ENCODE assay signal across 23 mouse cellular contexts in the genomic region with DNA sequence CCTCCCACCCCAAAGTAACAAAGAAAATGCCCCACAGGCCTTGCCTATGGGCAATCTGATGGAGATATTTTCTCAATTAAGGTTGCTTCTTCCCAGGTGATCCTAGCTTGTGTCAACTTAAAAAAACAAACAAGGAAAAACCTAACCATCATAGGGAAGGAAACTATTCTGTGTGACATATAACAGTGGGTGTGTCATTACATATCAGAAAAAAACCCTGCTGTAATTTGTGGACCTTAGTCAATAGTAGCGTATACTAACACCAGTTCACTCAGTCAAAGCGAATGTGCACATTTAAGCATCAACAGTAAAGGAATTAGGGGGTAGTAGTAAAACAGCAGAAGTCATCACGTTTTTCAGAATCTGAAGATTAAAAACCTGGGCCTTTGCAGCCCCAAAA. TPM values are rescaled to one million over a fixed set of nuclear protein-coding genes. Genes with fewer than 3 reads are reported as not detected.
DNase-seq lines count a peak whose midpoint lies in the region; ATAC-seq and TF ChIP-seq lines count a peak whose summit lies in the region.
"Had no signal": no experiment of that assay in that cellular context is flagged by ENCODE, and none has a peak within 500 bp of the region (broad histone marks: within the 10 kb centered on the region; RNA-seq: fewer than 3 reads in every experiment).

No protein-coding gene starts in this region.

- H3K79me2 ChIP-seq in myocyte (ENCODE audit: control insufficient read depth, insufficient read depth) = peaks cover 36% of the 10 kb centered on the region

- ATAC-seq in lung, embryonic 14.5 days (ENCODE audit: insufficient read depth) = no peak
- peak; percentile 43 for ATAC-seq in intestine, embryonic 15.5 days
- ATAC-seq: activated CD4-positive, CD25-positive, alpha-beta regulatory T cell, adult 4 months; CD4-positive, CD25-positive, alpha-beta regulatory T cell, adult 4 months; forebrain, embryonic 15.5 days; Patski had no signal

- TF ChIP-seq POLR2A in ES-Bruce4 (IDR thresholded peaks at IDR 0.05; ENCODE audit: insufficient read depth, low read length) (no peak), myocyte (IDR thresholded peaks at IDR 0.05; ENCODE audit: insufficient read length, low read depth) (no peak)

- intact Hi-C loops in left cerebral cortex, postnatal 14 days (cut with DNase I) = no loop called here

- no peak overlapping the region for H3K9ac ChIP-seq in lung, embryonic 14.5 days
- no peak overlapping the region for H3K9ac ChIP-seq in ES-Bruce4 (ENCODE audit: low read depth, poor library complexity, severe bottlenecking)
- no peak overlapping the region for H3K9ac ChIP-seq in intestine, embryonic 15.5 days
- H3K9ac ChIP-seq: forebrain, embryonic 15.5 days; heart, embryonic 12.5 days; hindbrain, embryonic 15.5 days had no signal

- no peaks in the 10 kb centered on the region for H3K27me3 ChIP-seq in lung, embryonic 14.5 days (ENCODE audit: insufficient read depth, low read length)
- no peaks in the 10 kb centered on the region for H3K27me3 ChIP-seq in ES-Bruce4 (ENCODE audit: control insufficient read depth, insufficient read depth, low read length, poor library complexity, severe bottlenecking)
- H3K27me3 ChIP-seq in intestine, embryonic 15.5 days (replicated peaks) = no peaks in the 10 kb centered on the region
- H3K27me3 ChIP-seq in myocyte (ENCODE audit: control insufficient read depth, insufficient read depth, insufficient read length) = no peaks in the 10 kb centered on the region
- H3K27me3 ChIP-seq: forebrain, embryonic 15.5 days; heart, embryonic 12.5 days; hindbrain, embryonic 15.5 days; Patski had no signal

- H3K4me3 ChIP-seq in lung, embryonic 14.5 days (ENCODE audit: low read depth, low read length) = no peak overlapping the region
- H3K4me3 ChIP-seq in ES-Bruce4 (ENCODE audit: low read depth, low read length) = no peak overlapping the region
- no peak overlapping the region for H3K4me3 ChIP-seq in intestine, embryonic 15.5 days (replicated peaks)
- no peak overlapping the region for H3K4me3 ChIP-seq in myocyte
- H3K4me3 ChIP-seq: embryonic facial prominence, embryonic 10.5 days; erythroblast, embryonic 14.5 days; forebrain, embryonic 10.5 days; forebrain, embryonic 15.5 days; heart, embryonic 12.5 days; hindbrain, embryonic 15.5 days had no signal

- H3ac ChIP-seq in myocyte (ENCODE audit: control insufficient read depth, insufficient read length) = no peak overlapping the region

- no peak for TF ChIP-seq CTCF in lung, embryonic 14.5 days (IDR thresholded peaks at IDR 0.05; ENCODE audit: low read depth)
- no peak for TF ChIP-seq CTCF in ES-Bruce4 (IDR thresholded peaks at IDR 0.05; ENCODE audit: low read depth, low read length)

- DNase-seq in lung, embryonic 14.5 days = no peak
- DNase-seq in lung, postnatal 4 days = no peak
- no peak for DNase-seq in left cerebral cortex, postnatal 14 days (ENCODE audit: low spot score in 2 of 2)
- no peak for DNase-seq in cerebellum, postnatal 25 days
- no peak for DNase-seq in gastrocnemius, adult 8-10 months (ENCODE audit: low spot score in 2 of 2)
- DNase-seq: adrenal gland, postnatal 14 days; cerebellum, adult 11-12 months; cerebellum, adult 9-10 months; cerebellum, postnatal 36 days; gastrocnemius, postnatal 25 days; heart, postnatal 36 days had no signal

- H3K4me1 ChIP-seq in lung, embryonic 14.5 days (ENCODE audit: insufficient read depth) = peaks cover 6% of the 10 kb centered on the region; the same call in 1 of the 2 replicates
- H3K4me1 ChIP-seq in ES-Bruce4 (ENCODE audit: control insufficient read depth, insufficient read depth, low read length) = peaks cover 5% of the 10 kb centered on the region
- peaks cover 3% of the 10 kb centered on the region for H3K4me1 ChIP-seq in intestine, embryonic 15.5 days (replicated peaks)
- H3K4me1 ChIP-seq: forebrain, embryonic 15.5 days had no signal

- H3K4me2 ChIP-seq in lung, embryonic 14.5 days = no peak overlapping the region
- H3K4me2 ChIP-seq in intestine, embryonic 15.5 days (replicated peaks) = no peak overlapping the region
- H3K4me2 ChIP-seq in myocyte (ENCODE audit: low read depth) = peak overlapping the region; percentile 54
- H3K4me2 ChIP-seq: forebrain, embryonic 15.5 days; heart, embryonic 12.5 days; hindbrain, embryonic 15.5 days had no signal

- TF ChIP-seq EP300 in ES-Bruce4 (IDR thresholded peaks at IDR 0.05; ENCODE audit: insufficient read depth, low read depth, low read length) = no peak

- peaks cover 11% of the 10 kb centered on the region; the same call in 1 of the 2 replicates for H3K36me3 ChIP-seq in lung, embryonic 14.5 days (ENCODE audit: insufficient read depth)
- H3K36me3 ChIP-seq in ES-Bruce4 (ENCODE audit: control insufficient read depth, insufficient read depth, low read length, poor library complexity, severe bottlenecking) (no peaks in the 10 kb centered on the region), myocyte (ENCODE audit: control insufficient read depth, insufficient read depth) (peaks cover 5% of the 10 kb centered on the region)
- no peaks in the 10 kb centered on the region for H3K36me3 ChIP-seq in intestine, embryonic 15.5 days

- WGBS in lung, embryonic 14.5 days = 85% methylated on average over 3 of the region's 3 CpGs
- WGBS in intestine, embryonic 15.5 days = 80% methylated on average over 3 of the region's 3 CpGs

- no peaks in the 10 kb centered on the region for H3K9me3 ChIP-seq in lung, embryonic 14.5 days (ENCODE audit: low read depth, low read length)
- no peaks in the 10 kb centered on the region for H3K9me3 ChIP-seq in ES-Bruce4 (replicated peaks; ENCODE audit: control insufficient read depth, insufficient read depth, low read length, poor library complexity, severe bottlenecking)
- no peaks in the 10 kb centered on the region for H3K9me3 ChIP-seq in intestine, embryonic 15.5 days
- H3K9me3 ChIP-seq: embryonic facial prominence, embryonic 10.5 days; forebrain, embryonic 10.5 days; forebrain, embryonic 15.5 days; heart, embryonic 12.5 days; hindbrain, embryonic 15.5 days had no signal

- peak overlapping the region; percentile 26; the same call in 1 of the 2 replicates for H3K27ac ChIP-seq in lung, embryonic 14.5 days (ENCODE audit: low read depth)
- 0 out of 2 replicates have a peak overlapping the region, but pooled peaks have one; percentile 28 for H3K27ac ChIP-seq in ES-Bruce4 (ENCODE audit: insufficient read depth, low read length)
- H3K27ac ChIP-seq in intestine, embryonic 15.5 days = no peak overlapping the region
- H3K27ac ChIP-seq: embryonic facial prominence, embryonic 10.5 days; forebrain, embryonic 10.5 days; forebrain, embryonic 15.5 days; hindbrain, embryonic 15.5 days had no signal

TF ChIP-seq in myocyte, 11 proteins besides CTCF, POLR2A, EP300 and RAD21:
- TF ChIP-seq MAX (IDR thresholded peaks at IDR 0.05; ENCODE audit: low read depth) = no peak
- no peak for TF ChIP-seq TCF12 (IDR thresholded peaks at IDR 0.05; ENCODE audit: insufficient read depth, poor library complexity, severe bottlenecking)
- TF ChIP-seq REST (IDR thresholded peaks at IDR 0.05; ENCODE audit: insufficient read depth, insufficient read length) = no peak
- TF ChIP-seq POLR2AphosphoS2 (IDR thresholded peaks at IDR 0.05; ENCODE audit: insufficient read length, low read depth) = no peak
- no peak for TF ChIP-seq MYOD1 (IDR thresholded peaks at IDR 0.05; ENCODE audit: control insufficient read depth in 1 of 3, insufficient read length in 2 of 3, low read depth in 2 of 3)
- TF ChIP-seq E2F4 (IDR thresholded peaks at IDR 0.05; ENCODE audit: insufficient read depth) = no peak
- no peak for TF ChIP-seq SRF (IDR thresholded peaks at IDR 0.05; ENCODE audit: control insufficient read depth, insufficient read length, low read depth)
- no peak for TF ChIP-seq CEBPB (IDR thresholded peaks at IDR 0.05; ENCODE audit: insufficient read depth, poor library complexity, severe bottlenecking)
- no peak for TF ChIP-seq MYOG (IDR thresholded peaks at IDR 0.05; ENCODE audit: control insufficient read depth in 1 of 3, insufficient read depth in 1 of 3, insufficient read length in 2 of 3, low read depth in 2 of 3)
- TF ChIP-seq TCF3 (IDR thresholded peaks at IDR 0.05; ENCODE audit: insufficient read length, low read depth) = no peak
- no peak for TF ChIP-seq USF1 (IDR thresholded peaks at IDR 0.05; ENCODE audit: low read depth)

RNA-seq across cellular contexts. Expression of a gene that starts 28.9 kb away (rescaled TPM):
- 77.3 and 78.4 TPM in 2 replicates for polyA plus RNA-seq in lung, embryonic 14.5 days (2014; fragmentation: Nextera tagmentation; extraction: Ambion mirVana)
- polyA plus RNA-seq in ES-Bruce4 (2011; ENCODE audit: insufficient read depth, insufficient read length, low read depth, missing spikeins) = 61.1 and 61.7 TPM in 2 replicates
- 41.6 and 42.2 TPM in 2 replicates for polyA plus RNA-seq in intestine, embryonic 15.5 days (2015; fragmentation: Nextera tagmentation; extraction: Ambion mirVana)
- 24.7 TPM for polyA plus RNA-seq in myocyte (2012; fragmentation: generic; extraction: Trizol)
- total RNA-seq in left cerebral cortex, postnatal 14 days (2021) = 10 to 100 TPM; 48.4 to 49.6 TPM
- 1 to 10 TPM; 4.5 to 7.4 (median 4.7) TPM for total RNA-seq in gastrocnemius, adult 8-10 months (2022)
- polyA plus RNA-seq: CD4-positive, CD25-positive, alpha-beta regulatory T cell, adult 4 months had no signal
